Comparison of ENCODE assay signal across 28 mouse cellular contexts in the genomic region with DNA sequence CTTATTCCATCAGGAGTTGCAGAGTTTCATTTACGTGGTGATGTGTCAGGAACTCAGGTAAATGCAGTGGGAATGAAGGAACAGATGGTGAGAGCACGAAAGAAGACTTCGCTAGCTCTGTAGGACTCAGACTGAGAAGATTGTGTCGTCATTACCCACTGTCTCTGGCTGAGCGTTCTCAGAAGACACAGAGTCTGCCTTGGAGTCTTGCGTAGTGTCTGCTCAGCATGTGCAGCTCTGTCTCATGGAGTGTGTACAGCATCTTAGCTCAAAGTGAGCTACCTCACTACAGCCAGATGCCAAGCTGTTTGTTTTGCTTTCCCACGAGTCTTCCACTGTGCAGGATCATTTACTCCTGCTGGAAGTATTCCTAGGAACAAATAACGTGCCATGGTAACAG. TPM values are rescaled to one million over a fixed set of nuclear protein-coding genes. Genes with fewer than 3 reads are reported as not detected.
A peak's percentile ranks its signal among the peaks of the same experiment; 100 is the strongest.
DNase-seq lines count a peak whose midpoint lies in the region; ATAC-seq and TF ChIP-seq lines count a peak whose summit lies in the region.
"Had no signal": no experiment of that assay in that cellular context is flagged by ENCODE, and none has a peak within 500 bp of the region (broad histone marks: within the 10 kb centered on the region; RNA-seq: fewer than 3 reads in every experiment).

No protein-coding gene starts in this region.

- H3K27me3 ChIP-seq in hindbrain, embryonic 13.5 days = no peaks in the 10 kb centered on the region
- no peaks in the 10 kb centered on the region for H3K27me3 ChIP-seq in hindbrain, embryonic 12.5 days
- no peaks in the 10 kb centered on the region for H3K27me3 ChIP-seq in hindbrain, postnatal 0 days (ENCODE audit: insufficient read depth, low read length)
- H3K27me3 ChIP-seq in hindbrain, embryonic 11.5 days (ENCODE audit: control insufficient read depth, insufficient read depth, low read length) = no peaks in the 10 kb centered on the region
- H3K27me3 ChIP-seq: embryonic facial prominence, embryonic 15.5 days; heart, embryonic 13.5 days had no signal

- H3K27ac ChIP-seq in hindbrain, embryonic 13.5 days = no peak overlapping the region
- no peak overlapping the region for H3K27ac ChIP-seq in hindbrain, embryonic 12.5 days
- no peak overlapping the region for H3K27ac ChIP-seq in hindbrain, postnatal 0 days
- H3K27ac ChIP-seq in hindbrain, embryonic 11.5 days (ENCODE audit: low read depth, low read length) = no peak overlapping the region
- H3K27ac ChIP-seq: embryonic facial prominence, embryonic 15.5 days; heart, adult 2 months; heart, embryonic 10.5 days; heart, embryonic 13.5 days had no signal

- ATAC-seq in hindbrain, embryonic 13.5 days (ENCODE audit: low FRiP score) = 0 out of 2 replicates have a peak, but pooled peaks have one; percentile 17
- ATAC-seq in hindbrain, embryonic 12.5 days (ENCODE audit: low FRiP score) = no peak
- ATAC-seq in hindbrain, postnatal 0 days = peak; percentile 58; the same call in 1 of the 2 replicates
- no peak for ATAC-seq in hindbrain, embryonic 11.5 days (ENCODE audit: low FRiP score)
- ATAC-seq: CD4-positive, CD25-positive, alpha-beta regulatory T cell, adult 4 months; forebrain, embryonic 14.5 days; forebrain, postnatal 0 days; inflammation-experienced regulatory T-cells, adult 6 months; intestine, embryonic 16.5 days had no signal

- no peak overlapping the region for H3K4me3 ChIP-seq in hindbrain, embryonic 13.5 days
- no peak overlapping the region for H3K4me3 ChIP-seq in hindbrain, embryonic 12.5 days
- no peak overlapping the region for H3K4me3 ChIP-seq in hindbrain, postnatal 0 days (ENCODE audit: low read length)
- no peak overlapping the region for H3K4me3 ChIP-seq in hindbrain, embryonic 11.5 days (ENCODE audit: low read depth, low read length)
- H3K4me3 ChIP-seq: embryonic facial prominence, embryonic 15.5 days; heart, adult 2 months; heart, embryonic 10.5 days; heart, embryonic 13.5 days had no signal

- DNase-seq in hindbrain, postnatal 0 days (ENCODE audit: low spot score) = peak; percentile 21
- no peak for DNase-seq in hindbrain, embryonic 11.5 days (ENCODE audit: low spot score)
- peak; percentile 10 to 25 for DNase-seq in right cerebral cortex, adult 2 months (ENCODE audit: low spot score in 2 of 2)
- no peak for DNase-seq in right cerebral cortex, postnatal 4 days
- no peak for DNase-seq in urinary bladder, postnatal 36 days (ENCODE audit: low spot score in 2 of 2)
- DNase-seq: adrenal gland, adult 2 months; adrenal gland, postnatal 14 days; cerebellum, adult 11-12 months; cerebellum, adult 8-10 months; cerebellum, postnatal 10 days; cerebellum, postnatal 36 days; embryo, embryonic 11 days; forebrain, postnatal 0 days; gastrocnemius, postnatal 10 days; gastrocnemius, postnatal 36 days; heart, adult 2 months; heart, postnatal 14 days; kidney, adult 18-20 months had no signal

- 83% methylated on average over 8 of the region's 8 CpGs for WGBS in hindbrain, embryonic 13.5 days
- 90% methylated on average over 8 of the region's 8 CpGs for WGBS in hindbrain, embryonic 12.5 days
- WGBS in hindbrain, postnatal 0 days = 71% methylated on average over 8 of the region's 8 CpGs
- 85% methylated on average over 8 of the region's 8 CpGs for WGBS in hindbrain, embryonic 11.5 days

- peaks cover 18% of the 10 kb centered on the region for H3K36me3 ChIP-seq in hindbrain, embryonic 13.5 days
- H3K36me3 ChIP-seq in hindbrain, embryonic 12.5 days = peaks cover 12% of the 10 kb centered on the region; the same call in 1 of the 2 replicates
- H3K36me3 ChIP-seq in hindbrain, postnatal 0 days (ENCODE audit: insufficient read depth, low read length) = no peaks in the 10 kb centered on the region; the same call in 1 of the 2 replicates
- H3K36me3 ChIP-seq in hindbrain, embryonic 11.5 days (ENCODE audit: control insufficient read depth, insufficient read depth, low read length) = 0 out of 2 replicates have a peak, but pooled peaks cover 3% of the 10 kb centered on the region
- H3K36me3 ChIP-seq: embryonic facial prominence, embryonic 15.5 days had no signal

- no peaks in the 10 kb centered on the region for H3K4me1 ChIP-seq in hindbrain, embryonic 13.5 days (replicated peaks)
- H3K4me1 ChIP-seq in hindbrain, embryonic 12.5 days = no peaks in the 10 kb centered on the region
- H3K4me1 ChIP-seq in hindbrain, postnatal 0 days (ENCODE audit: insufficient read depth, low read length) = no peaks in the 10 kb centered on the region
- H3K4me1 ChIP-seq in hindbrain, embryonic 11.5 days (replicated peaks; ENCODE audit: control insufficient read depth, insufficient read depth, low read length) = no peaks in the 10 kb centered on the region
- H3K4me1 ChIP-seq: embryonic facial prominence, embryonic 15.5 days; heart, embryonic 10.5 days; heart, embryonic 13.5 days had no signal

- H3K4me2 ChIP-seq in hindbrain, embryonic 13.5 days = no peak overlapping the region
- no peak overlapping the region for H3K4me2 ChIP-seq in hindbrain, embryonic 12.5 days (replicated peaks)
- H3K4me2 ChIP-seq in hindbrain, postnatal 0 days (ENCODE audit: low read depth, low read length) = no peak overlapping the region
- no peak overlapping the region for H3K4me2 ChIP-seq in hindbrain, embryonic 11.5 days (replicated peaks; ENCODE audit: low read depth, low read length)
- H3K4me2 ChIP-seq: embryonic facial prominence, embryonic 15.5 days; heart, embryonic 13.5 days had no signal

- no peaks in the 10 kb centered on the region for H3K9me3 ChIP-seq in hindbrain, embryonic 13.5 days
- no peaks in the 10 kb centered on the region for H3K9me3 ChIP-seq in hindbrain, embryonic 12.5 days (replicated peaks)
- H3K9me3 ChIP-seq in hindbrain, postnatal 0 days (ENCODE audit: low read length) = no peaks in the 10 kb centered on the region
- no peaks in the 10 kb centered on the region for H3K9me3 ChIP-seq in hindbrain, embryonic 11.5 days (ENCODE audit: control insufficient read depth, low read length)
- H3K9me3 ChIP-seq: embryonic facial prominence, embryonic 15.5 days; heart, embryonic 10.5 days; heart, embryonic 13.5 days had no signal

- H3K9ac ChIP-seq in hindbrain, embryonic 13.5 days = no peak overlapping the region
- no peak overlapping the region for H3K9ac ChIP-seq in hindbrain, embryonic 12.5 days
- no peak overlapping the region for H3K9ac ChIP-seq in hindbrain, postnatal 0 days (replicated peaks; ENCODE audit: low read length)
- no peak overlapping the region for H3K9ac ChIP-seq in hindbrain, embryonic 11.5 days (ENCODE audit: low read depth, low read length)
- H3K9ac ChIP-seq: embryonic facial prominence, embryonic 15.5 days; forebrain, postnatal 0 days; heart, embryonic 13.5 days had no signal

- TF ChIP-seq CTCF in hindbrain, postnatal 0 days (IDR thresholded peaks at IDR 0.05; ENCODE audit: low read depth) = no peak

RNA-seq across cellular contexts. Expression of a gene that starts 10.6 kb away (rescaled TPM):
- polyA plus RNA-seq in hindbrain, embryonic 13.5 days (2015; fragmentation: Nextera tagmentation; extraction: Ambion mirVana) = 2.6 and 3.7 TPM in 2 replicates
- 4.5 and 5.3 TPM in 2 replicates for polyA plus RNA-seq in hindbrain, embryonic 12.5 days (2016; fragmentation: Nextera tagmentation; extraction: Ambion mirVana)
- 6.8 and 6.9 TPM in 2 replicates for total RNA-seq in hindbrain, postnatal 0 days (2014; rRNA removed)
- 2.5 and 2.8 TPM in 2 replicates for polyA plus RNA-seq in hindbrain, postnatal 0 days (2015; fragmentation: Nextera tagmentation; extraction: Ambion mirVana)
- polyA plus RNA-seq in hindbrain, embryonic 11.5 days (2014; fragmentation: Nextera tagmentation; extraction: Ambion mirVana) = 5.8 and 6.6 TPM in 2 replicates
- total RNA-seq: MEL had no signal
- polyA plus RNA-seq: CD4-positive, CD25-positive, alpha-beta regulatory T cell, adult 4 months; inflammation-experienced regulatory T-cells, adult 6 months had no signal

Comparison
In these comparisons a context has a peak if more than half of its experiments do, and no peak if none do; other contexts are left out.
1. ATAC-seq: peak in hindbrain, embryonic 13.5 days (single experiment) and hindbrain, postnatal 0 days (single experiment); none in hindbrain, embryonic 12.5 days (single experiment) and hindbrain, embryonic 11.5 days (single experiment).
2. DNase-seq: peak in hindbrain, postnatal 0 days (single experiment) and right cerebral cortex, adult 2 months (2 of 2); none in hindbrain, embryonic 11.5 days (single experiment), right cerebral cortex, postnatal 4 days (single experiment) and urinary bladder, postnatal 36 days (0 of 2).